Mouse (Mus musculus) 416B (cell line): ENCODE results near the gene Taldo1.

Source experiments
- DNase-seq: peaks from one replicate; pipeline ENCODE4 v3.0.0; 2011; ENCODE audit warnings: low read depth

Gene Taldo1

DNA sequence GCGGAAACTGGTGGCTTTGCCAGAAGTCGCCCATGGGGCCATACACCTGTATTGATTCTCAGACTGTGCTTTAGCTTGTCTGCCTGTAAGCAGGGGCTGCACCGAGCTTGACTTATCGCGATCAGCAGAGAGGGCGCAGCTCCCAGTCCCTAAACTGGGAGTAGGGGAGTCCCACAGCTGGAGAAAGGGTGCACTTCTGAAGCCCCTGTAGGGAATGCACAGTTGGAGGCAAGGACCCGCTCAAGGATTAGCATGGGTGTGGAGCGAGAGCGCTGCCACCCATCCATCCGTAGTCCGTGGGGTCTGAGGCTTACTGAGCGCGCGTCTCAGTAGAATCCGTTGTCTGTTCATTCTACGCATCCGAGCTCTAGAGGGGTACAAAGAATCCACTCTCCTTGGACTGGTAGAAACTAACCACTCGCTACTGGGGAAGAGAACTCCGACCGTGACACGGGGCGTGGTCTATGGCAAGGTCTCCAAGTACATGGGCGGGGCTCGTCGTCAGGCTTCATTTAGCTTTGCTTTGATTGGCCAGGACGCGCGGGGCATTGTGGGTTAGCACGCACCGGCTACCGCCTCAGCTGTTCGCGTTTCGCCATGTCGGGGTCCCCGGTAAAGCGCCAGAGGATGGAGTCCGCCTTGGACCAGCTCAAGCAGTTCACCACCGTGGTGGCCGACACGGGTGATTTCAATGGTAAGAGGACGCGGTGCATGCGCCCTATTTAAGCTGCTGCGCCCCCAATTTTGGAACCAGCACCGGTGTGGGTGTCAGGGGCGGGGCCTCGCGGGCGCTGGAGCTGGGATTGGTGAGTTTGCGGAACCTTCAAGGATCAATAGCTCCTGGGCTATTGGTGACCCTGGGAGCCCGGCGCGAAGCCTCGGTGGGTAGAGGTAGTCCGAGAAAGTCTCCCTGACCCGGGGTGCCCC, at the start of gene Taldo1:
Gene Taldo1, plus strand, starts transcription at position 575 of the 927 bp plus-strand sequence.
- DNase-seq, result peak; percentile 96

DNA sequence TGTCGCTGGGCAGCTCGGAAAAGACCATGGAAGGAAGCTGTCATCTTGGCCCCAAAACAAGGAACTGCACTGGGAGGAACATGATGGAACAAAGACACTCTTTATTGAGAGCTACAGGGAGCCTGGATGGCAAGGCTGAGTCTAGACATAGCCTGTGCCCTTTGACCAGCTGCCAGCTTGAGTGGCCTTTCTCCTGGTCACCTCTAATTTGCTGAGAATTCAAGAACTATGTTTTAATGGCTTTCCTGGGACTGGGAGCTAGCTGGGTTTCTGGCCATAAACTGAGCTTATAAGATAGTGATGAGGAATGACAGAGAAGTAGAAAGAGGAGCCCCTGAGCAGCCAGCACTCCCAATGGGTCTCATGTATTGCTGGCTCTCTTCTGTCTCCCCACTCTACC, 48.8 kb upstream of the Taldo1 start:
- DNase-seq, result no peak

DNA sequence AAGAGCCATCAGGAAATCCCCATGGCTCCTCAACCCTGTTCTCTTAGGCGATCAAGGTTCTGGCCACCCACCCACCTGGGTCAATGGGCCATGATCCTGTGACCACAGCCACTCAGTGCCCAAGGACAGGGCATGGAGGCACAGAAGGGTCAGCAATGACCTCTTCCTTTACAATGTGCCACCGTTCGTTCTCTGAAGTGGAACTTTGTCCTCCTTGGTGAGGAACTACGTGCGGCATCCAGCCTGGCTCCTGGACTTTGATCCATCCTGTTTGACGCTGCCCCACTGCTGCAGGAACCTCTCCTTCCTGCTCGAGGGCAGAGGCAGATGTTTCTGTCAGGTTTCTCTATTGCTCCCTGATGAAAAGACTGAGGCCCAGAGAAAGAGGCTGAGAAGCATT, 48.3 kb upstream of the Taldo1 start:
- DNase-seq, result no peak

DNA sequence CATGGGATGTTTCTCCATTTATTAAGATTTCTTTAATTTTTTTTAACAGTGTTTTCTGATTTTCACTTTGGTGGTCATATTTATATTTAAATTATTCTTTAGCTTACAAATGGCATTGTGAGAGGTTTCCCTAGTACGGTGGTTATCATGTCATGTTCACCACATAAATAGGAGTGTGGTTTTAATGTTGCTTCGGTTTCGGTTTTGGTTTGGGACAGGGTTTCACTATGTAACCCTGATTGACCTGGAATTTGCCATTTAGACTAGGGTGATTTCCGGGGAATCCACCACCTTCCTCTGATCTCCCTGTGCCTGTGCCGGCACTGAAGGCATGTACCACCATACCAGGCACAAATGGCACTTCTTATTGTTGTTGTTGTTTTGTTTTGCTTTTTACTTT, 47.2 kb upstream of the Taldo1 start:
- DNase-seq, result peak; percentile 33

DNA sequence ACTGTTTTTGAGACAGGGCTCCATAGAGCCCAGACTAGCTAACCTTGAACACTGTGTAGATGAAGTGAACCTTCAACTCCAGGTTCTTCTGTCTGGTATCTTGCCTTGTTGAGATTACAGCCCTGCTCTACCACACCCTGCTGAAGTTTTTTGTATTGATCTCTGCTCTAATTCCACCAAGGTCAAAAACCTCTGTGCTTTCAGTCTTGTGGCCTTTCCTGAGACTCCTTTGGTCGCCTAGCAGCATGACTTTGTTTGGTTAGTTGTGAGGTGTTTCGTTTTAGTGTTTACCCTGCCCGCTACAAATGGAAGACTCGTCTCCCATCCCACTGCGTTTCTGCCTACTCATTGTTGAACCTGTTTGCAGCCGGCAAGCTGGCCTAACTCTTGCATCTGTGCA, 40.9 kb upstream of the Taldo1 start:
- no peak for DNase-seq

DNA sequence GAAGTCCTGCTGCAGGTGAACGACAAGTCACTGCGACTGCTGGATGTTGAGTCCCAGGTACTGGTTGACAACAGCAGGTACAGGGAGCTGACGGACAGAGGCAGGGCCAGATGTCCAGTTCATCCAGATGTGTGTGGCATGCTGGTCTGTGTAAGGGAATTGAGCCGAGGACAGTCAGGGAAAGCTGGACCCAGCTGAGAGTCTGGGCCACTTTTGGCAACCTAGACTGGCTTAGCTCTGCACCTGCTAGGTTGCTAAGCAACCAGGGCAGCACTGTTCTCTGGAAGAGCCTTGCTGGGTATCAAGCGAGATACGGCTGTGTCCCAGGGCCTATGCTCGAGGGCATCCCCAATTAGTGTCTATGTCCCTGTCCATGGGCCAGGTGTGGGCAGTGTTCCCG, 36.9 kb upstream of the Taldo1 start:
- no peak for DNase-seq

DNA sequence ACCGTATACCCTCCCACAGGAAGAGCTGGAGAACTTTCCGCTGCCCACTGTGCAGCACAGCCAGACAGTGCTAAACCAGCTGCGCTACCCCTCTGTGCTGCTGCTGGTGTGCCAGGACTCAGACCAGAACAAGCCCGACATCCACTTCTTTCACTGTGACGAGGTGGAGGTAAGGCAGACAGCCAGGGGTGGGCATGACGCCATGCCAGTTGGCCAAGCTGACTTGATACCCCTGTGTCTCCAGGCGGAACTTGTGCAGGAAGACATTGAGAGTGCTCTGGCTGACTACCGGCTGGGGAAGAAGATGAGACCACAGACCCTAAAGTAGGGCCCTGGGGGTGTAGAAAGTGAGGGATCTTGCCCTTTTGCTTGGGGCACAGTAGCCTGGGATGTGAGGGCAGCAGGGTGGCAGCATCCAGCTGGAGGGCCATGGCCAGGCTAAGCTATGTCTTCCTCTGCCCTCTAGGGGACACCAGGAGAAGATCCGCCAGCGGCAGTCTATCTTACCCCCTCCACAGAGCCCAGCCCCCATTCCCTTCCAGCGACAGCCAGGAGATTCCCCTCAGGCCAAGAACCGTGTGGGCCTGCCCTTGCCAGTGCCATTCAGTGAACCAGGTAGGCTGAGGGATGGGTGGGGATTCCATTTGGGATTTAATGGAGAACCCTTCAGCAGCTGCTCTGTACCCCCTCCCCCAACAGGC, 36.2 kb upstream of the Taldo1 start:
- peak; percentile 38 for DNase-seq

DNA sequence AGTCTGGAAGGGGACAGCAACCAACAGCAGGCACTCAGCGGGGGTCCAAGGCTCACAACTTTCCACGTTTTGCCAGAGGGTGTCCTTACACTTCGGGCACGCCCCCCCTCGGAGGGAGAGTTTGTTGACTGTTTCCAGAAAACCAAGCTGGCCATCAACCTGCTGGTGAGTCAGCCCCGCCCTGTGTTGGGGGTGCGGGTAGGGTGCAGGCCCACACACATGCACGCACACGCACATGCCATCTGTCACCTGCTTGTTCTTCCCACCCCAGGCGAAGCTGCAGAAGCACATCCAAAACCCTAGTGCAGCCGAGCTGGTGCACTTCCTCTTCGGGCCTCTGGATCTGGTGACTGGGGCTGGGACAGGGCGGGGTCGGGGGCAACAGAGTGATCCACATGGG, 35.0 kb upstream of the Taldo1 start:
- DNase-seq, result no peak

DNA sequence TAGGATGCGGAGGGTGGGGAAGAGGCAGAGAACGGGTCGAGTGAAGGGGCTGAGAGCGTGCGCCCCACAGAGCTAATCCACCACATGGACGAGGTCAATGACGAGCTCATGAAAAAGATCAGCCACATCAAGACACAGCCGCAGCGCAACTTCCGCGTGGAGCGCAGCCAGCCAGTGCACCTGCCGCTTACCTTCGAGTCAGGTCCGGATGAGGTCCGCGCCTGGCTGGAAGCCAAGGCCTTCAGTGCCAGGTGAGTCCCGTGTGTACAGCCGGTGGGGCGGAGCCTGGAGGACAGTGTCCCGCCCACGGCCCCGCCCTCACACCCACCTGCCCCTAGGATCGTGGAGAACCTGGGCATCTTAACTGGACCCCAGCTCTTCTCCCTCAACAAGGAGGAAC, 30.5 kb upstream of the Taldo1 start:
- no peak for DNase-seq

DNA sequence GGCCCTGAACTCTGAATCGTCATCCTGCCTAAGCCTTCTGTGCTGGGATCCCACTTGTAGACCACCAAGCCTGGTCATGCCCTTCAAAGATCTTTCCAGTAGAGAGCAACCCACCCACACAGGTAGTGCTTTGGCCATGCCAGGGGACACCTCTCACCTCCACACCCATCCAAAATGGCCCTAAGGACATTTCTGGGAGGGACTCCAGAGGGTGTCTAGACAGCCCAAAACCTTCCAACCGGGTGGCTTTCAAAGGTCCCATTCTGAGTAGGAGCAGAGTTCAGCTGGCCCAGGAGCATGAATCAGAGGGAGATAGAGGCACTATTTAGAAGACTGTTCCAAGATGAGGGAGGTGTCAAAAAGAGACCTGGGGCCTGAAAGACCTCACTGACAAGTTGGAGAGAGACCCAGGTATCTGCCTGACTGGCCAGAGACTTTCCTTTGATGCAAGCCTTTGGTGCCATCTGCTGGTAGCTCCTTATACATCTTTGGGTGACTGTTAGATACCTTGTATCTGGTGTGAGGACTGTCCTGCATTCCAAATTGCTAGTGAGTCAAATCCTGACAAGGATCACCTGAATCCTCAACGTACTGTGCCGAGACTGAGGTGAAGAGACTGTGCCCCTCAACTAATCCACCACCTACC, 28.8 kb upstream of the Taldo1 start:
- peak; percentile 84 for DNase-seq

DNA sequence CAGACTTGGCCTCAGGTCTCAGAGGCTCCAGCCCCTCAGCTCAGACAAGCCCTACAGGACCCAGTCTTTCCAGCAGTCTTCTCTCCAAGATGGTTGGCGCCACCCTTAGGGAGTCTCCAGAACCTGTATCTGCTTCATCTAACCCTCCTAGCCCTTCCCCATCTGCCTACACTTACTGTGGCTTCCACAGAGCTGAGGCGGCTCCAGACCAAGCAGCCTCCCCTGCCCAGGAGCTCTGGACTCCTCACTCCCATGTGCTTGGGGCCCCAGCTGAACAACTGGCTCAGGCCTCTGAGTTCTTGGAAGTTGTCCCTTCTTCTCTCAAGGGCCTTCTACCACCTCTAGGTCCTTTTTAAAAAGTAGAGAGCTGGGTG, 28.3 kb upstream of the Taldo1 start:
- DNase-seq, result no peak

DNA sequence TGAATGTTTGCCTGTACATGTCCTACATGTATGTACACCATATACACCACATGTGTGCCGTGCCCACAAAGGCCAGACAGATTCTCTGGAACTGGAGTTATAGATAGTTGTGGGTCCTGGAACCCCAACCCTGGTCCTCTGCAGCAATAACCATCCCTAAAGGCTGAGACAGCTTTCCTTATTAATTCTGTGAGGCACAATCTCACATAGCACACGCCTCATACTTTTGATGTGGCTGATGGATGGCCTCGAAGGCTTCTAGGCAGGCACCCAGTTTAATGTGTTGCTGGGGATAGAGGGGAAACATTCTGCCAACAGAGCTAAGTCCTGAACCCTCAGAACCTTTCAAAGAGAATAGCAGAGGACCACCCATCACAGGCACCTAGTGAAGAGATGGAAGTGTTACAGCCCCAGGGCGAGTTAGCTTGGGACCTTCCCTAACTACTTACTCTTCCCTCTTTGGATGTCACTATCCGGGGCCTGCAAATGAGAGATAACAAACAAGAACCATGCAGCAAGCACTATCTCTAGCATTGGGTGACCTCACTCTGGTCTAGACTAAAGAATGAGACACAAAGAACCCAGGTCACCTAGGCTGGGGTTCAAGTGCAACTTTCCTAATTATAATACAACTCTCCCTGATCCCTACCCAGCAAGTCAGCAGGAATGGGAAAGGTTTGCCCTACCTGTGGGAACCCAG, 27.5 kb upstream of the Taldo1 start:
- DNase-seq, result no peak

DNA sequence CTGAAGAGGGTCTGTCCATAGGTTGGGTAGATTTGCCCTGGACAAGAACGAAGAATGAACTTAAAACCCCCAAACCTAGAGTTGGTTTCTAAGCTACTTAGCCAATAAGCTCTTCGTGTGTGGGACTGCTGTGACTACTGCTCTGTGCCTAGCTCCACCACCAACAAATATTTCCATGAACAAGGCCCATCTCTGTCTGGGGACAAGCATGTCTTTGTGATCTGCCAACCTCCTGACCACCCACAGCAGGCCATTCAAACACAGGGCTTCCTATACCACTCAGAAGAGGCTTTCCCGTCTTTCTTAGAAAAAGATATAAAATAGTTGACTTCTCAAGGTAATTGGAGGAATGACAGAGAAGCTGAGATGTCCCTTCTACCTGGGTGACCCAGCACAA, 27.0 kb upstream of the Taldo1 start:
- no peak for DNase-seq

DNA sequence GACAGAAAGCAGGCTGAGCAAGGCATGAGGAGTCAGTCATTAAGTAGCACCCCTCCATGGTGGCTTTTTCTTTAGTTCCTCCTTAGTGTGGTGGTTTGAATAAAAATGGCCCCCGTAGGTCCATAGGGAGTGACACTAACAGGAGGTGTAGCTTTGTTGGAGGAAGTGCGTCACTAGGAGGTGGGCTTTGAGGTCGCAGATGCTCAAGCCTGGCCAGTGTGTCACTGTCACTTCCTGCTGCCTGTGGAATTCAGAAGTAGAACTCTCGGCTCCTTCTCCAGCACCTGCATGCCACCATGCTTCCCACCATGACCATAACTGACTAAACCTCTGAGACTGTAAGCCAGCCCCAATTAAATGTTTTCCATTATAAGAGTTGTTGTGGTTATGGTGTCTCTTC, 24.6 kb upstream of the Taldo1 start:
- peak; percentile 42 for DNase-seq

DNA sequence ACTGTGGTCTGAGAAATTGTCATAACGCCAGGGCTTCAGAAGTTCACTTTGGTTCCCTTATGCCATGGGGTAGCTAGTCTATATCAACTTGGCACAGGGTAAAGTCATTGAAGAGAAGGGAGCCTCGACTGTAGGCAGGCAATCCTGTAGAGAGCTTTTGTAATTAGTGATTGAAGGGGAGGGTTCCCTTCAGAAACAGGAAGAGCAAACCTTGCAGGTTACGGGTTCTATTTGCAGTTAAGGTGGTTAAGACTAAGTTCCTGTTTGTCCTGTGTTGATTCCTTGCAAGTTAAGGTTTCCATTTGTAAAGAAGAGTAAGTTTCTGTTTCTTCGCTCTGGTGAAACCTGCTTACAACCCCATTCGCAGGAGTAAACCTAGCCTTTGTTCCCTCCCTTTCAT, 22.1 kb upstream of the Taldo1 start:
- peak; percentile 35 for DNase-seq

DNA sequence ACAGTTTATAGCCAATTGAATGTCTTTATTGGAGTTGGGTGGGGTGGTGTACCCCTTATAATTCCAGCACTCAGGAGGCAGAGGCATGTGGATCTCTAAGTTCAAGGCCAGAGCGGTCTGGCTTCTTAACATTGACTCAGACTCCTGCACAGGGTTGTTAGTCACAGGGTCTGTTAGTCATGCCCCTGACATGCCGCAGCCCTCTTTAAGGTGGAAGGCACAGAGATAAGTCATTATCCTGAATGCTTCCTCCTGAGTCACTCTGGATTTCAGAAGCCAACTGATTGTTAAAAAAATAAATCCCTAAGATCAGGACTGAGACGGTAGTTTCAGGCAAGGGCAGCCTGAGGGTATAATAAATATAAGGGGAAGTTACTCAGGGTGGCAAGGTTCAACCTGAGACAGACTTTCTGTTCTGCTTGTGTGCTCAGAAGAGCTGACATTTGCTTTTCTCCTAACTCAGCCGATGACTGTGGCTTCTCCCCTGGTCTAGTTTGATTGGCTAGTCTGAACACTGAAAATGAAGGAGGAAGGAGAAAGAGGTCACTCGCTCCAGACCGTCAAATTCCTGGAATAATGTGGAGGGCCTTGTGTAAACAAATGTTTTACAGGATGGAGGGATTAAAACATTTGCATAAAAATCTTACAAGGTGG, 19.9 kb upstream of the Taldo1 start:
- peak; percentile 92 for DNase-seq

DNA sequence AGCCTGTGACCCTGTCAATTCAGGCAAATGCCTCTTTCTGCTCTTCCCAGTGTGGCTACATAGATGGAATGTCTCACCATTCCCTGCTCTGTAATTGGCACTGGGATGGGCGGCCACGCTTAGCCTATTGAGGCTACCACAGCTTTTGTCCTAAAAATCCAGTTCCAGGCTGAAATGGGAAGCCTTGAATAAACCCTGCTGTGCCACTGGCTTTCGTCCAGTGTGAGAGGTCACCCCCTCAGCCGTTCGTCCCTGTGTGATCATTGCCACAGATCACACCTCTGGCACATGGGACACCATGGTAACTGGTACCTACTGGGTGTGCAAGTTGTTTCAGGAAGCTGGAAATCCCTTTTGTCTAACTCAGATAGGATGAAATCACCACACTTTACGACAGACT, 18.4 kb upstream of the Taldo1 start:
- no peak for DNase-seq

DNA sequence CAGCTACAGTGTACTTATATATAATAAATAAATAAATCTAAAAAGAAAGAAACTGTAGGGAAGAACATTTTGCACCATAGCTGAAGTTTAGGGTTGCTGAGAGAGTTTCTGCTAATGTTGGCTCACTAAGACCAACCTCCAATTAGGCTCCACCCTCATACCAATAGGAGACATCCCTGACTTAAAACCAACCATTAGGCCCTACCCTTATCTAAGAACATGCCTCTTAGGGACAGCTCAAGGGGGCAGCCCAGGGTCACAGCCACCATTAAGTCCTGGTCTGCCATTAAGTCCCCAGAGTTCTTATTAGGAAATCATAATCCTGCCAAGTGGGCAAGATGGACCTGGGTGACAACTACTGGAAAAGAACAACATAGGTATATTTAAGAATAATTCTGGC, 17.6 kb upstream of the Taldo1 start:
- no peak for DNase-seq

DNA sequence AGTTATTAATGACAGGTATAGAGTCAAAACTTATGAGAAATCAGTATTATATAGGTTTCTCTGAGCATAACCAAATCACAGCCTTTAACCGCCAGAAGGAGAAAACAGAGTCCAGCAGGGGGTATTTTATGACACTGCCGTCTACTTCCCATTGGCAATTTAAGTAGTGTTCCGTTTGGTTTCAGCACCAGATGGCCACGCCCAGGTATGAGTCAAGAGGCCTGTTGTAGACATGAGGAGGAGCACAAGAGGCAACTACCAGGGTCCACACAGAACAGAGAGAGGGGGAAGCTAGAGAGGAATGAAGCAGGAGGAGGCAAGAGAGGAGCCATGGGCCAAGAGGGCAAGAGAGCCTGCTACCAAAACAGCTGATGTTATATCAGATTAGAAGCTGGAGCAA, 12.4 kb upstream of the Taldo1 start:
- peak; percentile 94 for DNase-seq

DNA sequence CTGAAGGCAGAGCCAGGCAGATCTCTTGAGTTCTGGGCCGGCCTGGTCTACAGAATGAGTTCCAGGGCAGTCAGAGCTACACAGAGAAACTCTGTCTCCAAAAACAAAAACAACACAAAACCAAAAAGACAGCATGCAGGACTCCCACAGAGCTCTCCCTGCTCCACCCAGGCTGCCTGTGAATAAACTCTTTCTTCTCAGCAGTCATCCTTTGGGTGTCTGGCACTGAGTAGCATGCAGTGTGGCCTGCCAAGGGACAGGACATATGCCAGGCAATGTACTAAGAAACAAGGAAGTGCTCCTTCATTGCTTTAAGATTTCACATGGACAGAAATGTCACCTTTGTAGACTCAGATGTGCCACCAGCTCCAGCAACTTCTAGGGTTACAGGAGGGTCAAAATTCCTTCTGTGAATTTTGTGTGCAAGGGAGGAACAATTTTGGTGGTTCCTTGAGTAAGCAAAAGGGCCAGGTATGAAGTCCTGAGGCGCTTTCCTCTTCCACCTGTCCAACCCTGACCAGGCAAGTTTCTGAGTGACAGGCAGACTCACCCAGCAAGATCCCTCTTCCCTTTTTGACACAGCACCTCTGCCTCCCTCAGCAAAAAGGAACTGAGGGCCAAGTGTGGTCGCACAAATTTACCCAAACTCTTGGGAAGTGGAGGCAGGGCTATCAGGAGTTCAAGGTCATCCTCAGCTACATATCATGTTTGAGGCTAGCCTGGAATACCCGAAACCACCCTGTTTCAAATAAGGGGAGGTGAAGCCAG, 10.7 kb upstream of the Taldo1 start:
- DNase-seq, result peak; percentile 48
